Mouse (Mus musculus): ENCODE data around the gene Mtmr10. TPM values are rescaled to one million over a fixed set of nuclear protein-coding genes. Genes with fewer than 3 reads are reported as not detected.

Mtmr10 gene
- polyA plus RNA-seq, 1 experiment from 2014 or later: 13.2 TPM

DNA sequence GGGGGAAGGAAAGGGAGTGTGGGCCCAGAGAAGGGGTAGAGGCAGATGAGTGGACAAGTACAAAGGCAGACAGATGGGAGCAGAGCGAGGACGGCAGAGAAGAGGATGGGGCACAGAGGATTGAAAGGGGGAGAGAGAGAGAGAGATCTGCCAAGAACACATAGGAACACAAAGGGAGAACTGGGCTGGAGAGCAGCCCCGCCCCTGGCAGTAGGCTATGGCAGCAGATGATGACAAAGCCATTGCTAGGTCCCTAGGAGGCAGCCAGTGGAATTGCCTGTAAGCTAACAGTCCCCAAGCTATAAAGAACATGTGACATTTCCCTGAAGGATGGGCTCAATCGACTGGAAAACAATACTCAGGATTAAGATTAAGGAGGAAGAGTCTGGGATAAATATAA, 11.9 kb upstream of the Mtmr10 start:
- no peak for ATAC-seq (replicated peaks; ENCODE audit: insufficient number of reproducible peaks, low FRiP score, low TSS enrichment, low read depth)
- H3K27me3 ChIP-seq (ENCODE audit: control insufficient read depth, insufficient read depth, low read length): no peaks in the 10 kb centered on the region
- no peak overlapping the region for H3K4me3 ChIP-seq (ENCODE audit: low read depth, low read length)
- no peaks in the 10 kb centered on the region for H3K4me1 ChIP-seq (ENCODE audit: control insufficient read depth, insufficient read depth, low read length)
- no peak overlapping the region for H3K27ac ChIP-seq (replicated peaks; ENCODE audit: low read depth, low read length)
- no peaks in the 10 kb centered on the region for H3K36me3 ChIP-seq (replicated peaks; ENCODE audit: control insufficient read depth, insufficient read depth, low read depth, low read length)
- H3K4me2 ChIP-seq (ENCODE audit: low read depth, low read length): no peak overlapping the region
- no peak for DNase-seq (ENCODE audit: low spot score)
- no peak overlapping the region for H3K9ac ChIP-seq (replicated peaks; ENCODE audit: low read length)
- 81% methylated on average over 4 of the region's 4 CpGs for WGBS
- H3K9me3 ChIP-seq (replicated peaks; ENCODE audit: control insufficient read depth, low read length): no peaks in the 10 kb centered on the region

DNA sequence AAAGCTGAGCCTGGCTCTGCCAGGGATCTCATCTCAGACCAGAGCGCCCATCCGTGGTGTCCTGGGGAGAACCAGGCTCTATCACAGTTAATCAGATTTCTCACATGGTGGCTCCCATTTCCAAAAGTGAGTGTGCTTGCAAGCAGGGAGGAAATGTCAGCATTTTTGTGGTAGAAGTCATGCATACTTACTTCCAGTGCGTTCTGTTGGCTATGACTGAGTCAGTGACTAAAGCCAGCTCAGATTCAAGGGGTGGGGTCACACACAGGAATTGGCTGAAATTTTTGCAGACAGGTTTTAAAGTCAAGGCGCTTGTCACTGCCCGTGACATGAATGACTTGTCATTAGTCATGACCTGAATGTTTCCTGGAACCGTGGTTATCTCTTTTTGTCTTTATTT, 10.5 kb upstream of the Mtmr10 start:
- Histone ChIP-seq H3K9ac (replicated peaks; ENCODE audit: low read length) (no peak overlapping the region), H3K27me3 (ENCODE audit: control insufficient read depth, insufficient read depth, low read length) (no peaks in the 10 kb centered on the region), H3K4me1 (ENCODE audit: control insufficient read depth, insufficient read depth, low read length) (no peaks in the 10 kb centered on the region), H3K36me3 (replicated peaks; ENCODE audit: control insufficient read depth, insufficient read depth, low read depth, low read length) (no peaks in the 10 kb centered on the region), H3K9me3 (replicated peaks; ENCODE audit: control insufficient read depth, low read length) (no peaks in the 10 kb centered on the region), H3K4me3 (ENCODE audit: low read depth, low read length) (no peak overlapping the region), H3K4me2 (ENCODE audit: low read depth, low read length) (no peak overlapping the region), H3K27ac (replicated peaks; ENCODE audit: low read depth, low read length) (no peak overlapping the region)
- ATAC-seq (replicated peaks; ENCODE audit: insufficient number of reproducible peaks, low FRiP score, low TSS enrichment, low read depth) (no peak), DNase-seq (ENCODE audit: low spot score) (no peak)
- 58% methylated on average over 6 of the region's 6 CpGs for WGBS

DNA sequence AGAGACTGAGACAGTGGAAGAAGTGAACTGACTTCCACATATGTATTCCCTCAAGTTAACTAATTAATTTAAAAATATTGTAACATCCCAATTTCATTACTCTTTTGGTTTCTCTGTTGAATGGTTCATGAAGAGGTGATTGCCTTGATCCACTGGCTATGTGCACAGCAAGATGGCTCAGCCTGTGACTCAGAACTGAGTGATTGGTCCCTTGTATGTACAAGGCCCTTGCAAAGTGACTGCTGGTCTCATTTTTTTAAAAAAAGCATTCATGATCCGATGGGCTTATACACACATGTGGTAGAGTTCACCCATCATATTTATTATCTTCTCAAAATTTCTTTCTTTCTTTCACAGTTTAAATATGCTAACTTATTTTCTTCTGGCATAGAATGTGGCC, 8.9 kb upstream of the Mtmr10 start:
- Histone ChIP-seq H3K27ac (replicated peaks; ENCODE audit: low read depth, low read length) (no peak overlapping the region), H3K27me3 (ENCODE audit: control insufficient read depth, insufficient read depth, low read length) (no peaks in the 10 kb centered on the region), H3K9ac (replicated peaks; ENCODE audit: low read length) (no peak overlapping the region), H3K4me1 (ENCODE audit: control insufficient read depth, insufficient read depth, low read length) (no peaks in the 10 kb centered on the region), H3K36me3 (replicated peaks; ENCODE audit: control insufficient read depth, insufficient read depth, low read depth, low read length) (no peaks in the 10 kb centered on the region), H3K4me3 (ENCODE audit: low read depth, low read length) (no peak overlapping the region), H3K9me3 (replicated peaks; ENCODE audit: control insufficient read depth, low read length) (no peaks in the 10 kb centered on the region), H3K4me2 (ENCODE audit: low read depth, low read length) (no peak overlapping the region)
- 91% methylated on average over 1 of the region's 1 CpGs for WGBS
- no peak for DNase-seq (ENCODE audit: low spot score)
- ATAC-seq (replicated peaks; ENCODE audit: insufficient number of reproducible peaks, low FRiP score, low TSS enrichment, low read depth): no peak

DNA sequence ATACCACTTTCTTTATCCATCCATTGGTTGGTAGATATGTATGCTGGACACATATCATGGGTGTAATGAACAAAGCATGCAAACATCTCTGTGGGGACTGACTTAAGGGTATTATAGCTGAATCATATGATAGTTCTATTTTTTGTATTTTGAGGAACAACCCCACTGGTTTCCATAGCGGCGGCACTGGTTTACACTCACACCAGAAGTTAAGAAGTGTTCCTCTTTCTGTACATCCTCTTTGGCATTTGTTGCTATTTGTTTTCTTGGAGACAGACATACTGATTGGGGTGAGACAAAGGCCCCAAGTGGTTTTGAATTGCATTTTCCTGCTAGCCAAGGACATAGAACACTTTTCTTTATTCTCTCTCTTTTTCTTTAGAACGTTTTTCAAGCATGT, 7.9 kb upstream of the Mtmr10 start:
- H3K4me3 ChIP-seq (ENCODE audit: low read depth, low read length): no peak overlapping the region
- no peaks in the 10 kb centered on the region for H3K9me3 ChIP-seq (replicated peaks; ENCODE audit: control insufficient read depth, low read length)
- no peak overlapping the region for H3K4me2 ChIP-seq (ENCODE audit: low read depth, low read length)
- H3K9ac ChIP-seq (replicated peaks; ENCODE audit: low read length): no peak overlapping the region
- no peak for DNase-seq (ENCODE audit: low spot score)
- no peak overlapping the region for H3K27ac ChIP-seq (replicated peaks; ENCODE audit: low read depth, low read length)
- WGBS: 85% methylated on average over 3 of the region's 3 CpGs
- ATAC-seq (replicated peaks; ENCODE audit: insufficient number of reproducible peaks, low FRiP score, low TSS enrichment, low read depth): no peak
- H3K27me3 ChIP-seq (ENCODE audit: control insufficient read depth, insufficient read depth, low read length): no peaks in the 10 kb centered on the region
- H3K36me3 ChIP-seq (replicated peaks; ENCODE audit: control insufficient read depth, insufficient read depth, low read depth, low read length): no peaks in the 10 kb centered on the region
- no peaks in the 10 kb centered on the region for H3K4me1 ChIP-seq (ENCODE audit: control insufficient read depth, insufficient read depth, low read length)

DNA sequence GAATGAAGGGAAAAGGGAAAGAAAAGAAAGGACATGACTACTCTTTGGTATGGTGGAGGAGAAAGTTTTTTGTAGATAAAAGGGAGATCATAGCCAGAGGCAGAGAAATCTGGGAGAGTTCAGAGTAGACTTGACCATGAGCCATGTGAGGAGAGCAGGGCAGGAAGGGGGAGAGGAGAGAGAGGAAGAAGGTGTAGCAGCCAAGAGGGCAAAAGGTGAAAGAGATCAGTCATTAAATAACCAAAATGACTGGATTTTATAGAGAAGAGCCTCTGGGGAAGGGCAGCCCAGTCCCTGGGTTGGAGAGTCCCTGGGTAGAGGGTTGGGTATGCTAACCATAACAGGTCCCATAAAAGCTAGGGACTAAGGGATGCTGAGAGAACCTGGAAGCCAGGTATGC, 887 bp upstream of the Mtmr10 start:
- Histone ChIP-seq H3K4me2 (ENCODE audit: low read depth, low read length) (no peak overlapping the region), H3K27ac (replicated peaks; ENCODE audit: low read depth, low read length) (no peak overlapping the region), H3K9ac (replicated peaks; ENCODE audit: low read length) (no peak overlapping the region), H3K9me3 (replicated peaks; ENCODE audit: control insufficient read depth, low read length) (no peaks in the 10 kb centered on the region), H3K27me3 (ENCODE audit: control insufficient read depth, insufficient read depth, low read length) (no peaks in the 10 kb centered on the region), H3K36me3 (replicated peaks; ENCODE audit: control insufficient read depth, insufficient read depth, low read depth, low read length) (no peaks in the 10 kb centered on the region), H3K4me3 (ENCODE audit: low read depth, low read length) (no peak overlapping the region), H3K4me1 (ENCODE audit: control insufficient read depth, insufficient read depth, low read length) (no peaks in the 10 kb centered on the region)
- DNase-seq (ENCODE audit: low spot score) (no peak), ATAC-seq (replicated peaks; ENCODE audit: insufficient number of reproducible peaks, low FRiP score, low TSS enrichment, low read depth) (no peak)

DNA sequence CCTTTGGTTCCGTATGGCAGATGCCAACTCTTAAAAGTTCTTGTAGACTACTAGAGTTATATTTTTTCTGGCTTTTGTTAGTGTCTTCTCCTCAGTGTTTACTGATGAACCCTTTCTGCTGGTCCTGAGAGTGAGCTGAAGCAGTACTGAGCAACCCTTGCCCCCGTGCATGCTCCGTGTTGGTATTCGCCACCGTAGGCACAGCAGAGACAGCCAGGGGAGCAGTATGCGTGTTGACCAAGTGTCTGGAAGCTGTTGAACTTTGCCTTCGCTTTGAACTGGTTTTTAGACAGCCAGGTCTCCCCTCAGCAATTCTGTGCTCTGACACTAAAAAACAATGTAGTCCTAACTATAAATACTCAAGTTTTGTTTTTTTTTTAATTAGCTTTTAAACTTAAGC, 2.0 kb downstream of the Mtmr10 start:
- Histone ChIP-seq H3K27ac (replicated peaks; ENCODE audit: low read depth, low read length) (no peak overlapping the region), H3K4me1 (ENCODE audit: control insufficient read depth, insufficient read depth, low read length) (no peaks in the 10 kb centered on the region), H3K4me3 (ENCODE audit: low read depth, low read length) (no peak overlapping the region), H3K27me3 (ENCODE audit: control insufficient read depth, insufficient read depth, low read length) (no peaks in the 10 kb centered on the region), H3K36me3 (replicated peaks; ENCODE audit: control insufficient read depth, insufficient read depth, low read depth, low read length) (no peaks in the 10 kb centered on the region), H3K4me2 (ENCODE audit: low read depth, low read length) (no peak overlapping the region), H3K9ac (replicated peaks; ENCODE audit: low read length) (no peak overlapping the region), H3K9me3 (replicated peaks; ENCODE audit: control insufficient read depth, low read length) (no peaks in the 10 kb centered on the region)
- ATAC-seq (replicated peaks; ENCODE audit: insufficient number of reproducible peaks, low FRiP score, low TSS enrichment, low read depth) (no peak), DNase-seq (ENCODE audit: low spot score) (no peak)
- 91% methylated on average over 7 of the region's 7 CpGs for WGBS

DNA sequence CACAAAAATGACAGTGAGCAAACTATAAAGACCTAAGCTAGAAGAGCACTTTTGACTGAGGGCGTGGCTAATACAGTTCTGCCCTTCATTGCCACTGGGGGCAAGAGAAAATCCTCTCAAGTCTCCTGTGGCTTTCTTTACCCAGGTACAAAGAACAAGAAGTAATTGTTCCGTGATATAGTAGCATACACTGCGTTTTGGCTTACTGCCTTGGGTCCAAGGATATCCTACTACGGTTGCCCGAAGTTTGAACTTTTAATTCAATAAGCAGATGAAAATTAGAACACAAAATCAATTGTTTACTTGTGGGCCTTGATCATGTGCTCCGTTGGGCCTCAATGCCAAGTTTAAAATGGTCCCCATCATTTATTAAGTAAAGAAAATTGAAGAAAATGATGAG, 3.0 kb downstream of the Mtmr10 start:
- no peak overlapping the region for H3K9ac ChIP-seq (replicated peaks; ENCODE audit: low read length)
- H3K27me3 ChIP-seq (ENCODE audit: control insufficient read depth, insufficient read depth, low read length): no peaks in the 10 kb centered on the region
- no peaks in the 10 kb centered on the region for H3K9me3 ChIP-seq (replicated peaks; ENCODE audit: control insufficient read depth, low read length)
- no peak overlapping the region for H3K4me2 ChIP-seq (ENCODE audit: low read depth, low read length)
- H3K4me1 ChIP-seq (ENCODE audit: control insufficient read depth, insufficient read depth, low read length): no peaks in the 10 kb centered on the region
- no peaks in the 10 kb centered on the region for H3K36me3 ChIP-seq (replicated peaks; ENCODE audit: control insufficient read depth, insufficient read depth, low read depth, low read length)
- no peak overlapping the region for H3K4me3 ChIP-seq (ENCODE audit: low read depth, low read length)
- H3K27ac ChIP-seq (replicated peaks; ENCODE audit: low read depth, low read length): no peak overlapping the region
- 87% methylated on average over 6 of the region's 6 CpGs for WGBS
- no peak for DNase-seq (ENCODE audit: low spot score)
- no peak for ATAC-seq (replicated peaks; ENCODE audit: insufficient number of reproducible peaks, low FRiP score, low TSS enrichment, low read depth)

DNA sequence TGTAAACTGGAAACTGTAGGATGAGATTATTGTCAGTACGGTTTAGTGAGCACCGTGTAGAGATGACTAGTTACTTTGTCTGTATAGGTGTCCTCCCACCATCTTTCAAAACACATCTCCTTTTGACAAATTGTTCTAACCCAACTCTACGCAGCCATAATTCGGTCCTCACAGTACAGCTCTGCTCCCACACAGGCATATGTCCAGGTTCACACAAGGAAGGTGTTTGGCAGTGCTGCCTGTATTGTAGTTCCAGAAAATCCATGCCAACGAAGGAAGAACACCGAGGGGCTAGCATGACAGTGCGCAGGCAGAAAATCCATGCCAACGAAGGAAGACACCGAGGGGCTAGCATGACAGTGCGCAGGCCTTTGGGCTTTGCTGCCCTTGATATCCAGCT, 4.3 kb downstream of the Mtmr10 start:
- no peak for DNase-seq (ENCODE audit: low spot score)
- 95% methylated on average over 10 of the region's 10 CpGs for WGBS
- Histone ChIP-seq H3K4me1 (ENCODE audit: control insufficient read depth, insufficient read depth, low read length) (no peaks in the 10 kb centered on the region), H3K36me3 (replicated peaks; ENCODE audit: control insufficient read depth, insufficient read depth, low read depth, low read length) (no peaks in the 10 kb centered on the region), H3K9ac (replicated peaks; ENCODE audit: low read length) (no peak overlapping the region), H3K27me3 (ENCODE audit: control insufficient read depth, insufficient read depth, low read length) (no peaks in the 10 kb centered on the region), H3K27ac (replicated peaks; ENCODE audit: low read depth, low read length) (no peak overlapping the region), H3K4me3 (ENCODE audit: low read depth, low read length) (no peak overlapping the region), H3K9me3 (replicated peaks; ENCODE audit: control insufficient read depth, low read length) (no peaks in the 10 kb centered on the region), H3K4me2 (ENCODE audit: low read depth, low read length) (no peak overlapping the region)
- ATAC-seq (replicated peaks; ENCODE audit: insufficient number of reproducible peaks, low FRiP score, low TSS enrichment, low read depth): no peak
